Mouse (Mus musculus): ENCODE data around the gene Krt4. TPM values are rescaled to one million over a fixed set of nuclear protein-coding genes. Genes with fewer than 3 reads are reported as not detected.

Krt4 gene
- total RNA-seq, 2 experiments from 2014 or later = 0.12 TPM; not detected in 1

- intact Hi-C loops (cut with DNase I) = no loop called here
- no peak for DNase-seq
Observed at GRCm38 (mm10) chr15:101902171-101903149, 22.1 kb downstream of the Krt4 start.

GRCm38 (mm10) chr15:101895216-101895615 is 29.3 kb downstream of the Krt4 start:
- intact Hi-C loops (cut with DNase I) = no loop called here
- DNase-seq = no peak

- DNase-seq = no peak
- intact Hi-C loops (cut with DNase I) = no loop called here
Observed at GRCm38 (mm10) chr15:101892820-101893219, 31.7 kb downstream of the Krt4 start, which contains the start of gene Krt76. TSS of gene Krt76 (minus strand) at chr15:101892920.

GRCm38 (mm10) chr15:101879776-101880175 is 44.8 kb downstream of the Krt4 start:
- intact Hi-C loops (cut with DNase I) = no loop called here

GRCm38 (mm10) chr15:101878041-101878440 is 46.5 kb downstream of the Krt4 start:
- DNase-seq = no peak
- intact Hi-C loops (cut with DNase I) = no loop called here

More at GRCm38 (mm10) chr15:101879776-101880175, 44.8 kb downstream of the Krt4 start:
- DNase-seq = no peak

GRCm38 (mm10) chr15:101874383-101874782 is 50.2 kb downstream of the Krt4 start:
- DNase-seq = no peak
- intact Hi-C loops (cut with DNase I) = no loop called here

GRCm38 (mm10) chr15:101873231-101873630 is 51.3 kb downstream of the Krt4 start:
- no peak for DNase-seq
- intact Hi-C loops (cut with DNase I) = no loop called here

GRCm38 (mm10) chr15:101869431-101869830 is 55.1 kb downstream of the Krt4 start, which contains the start of gene Krt77:
TSS of gene Krt77 (minus strand) at chr15:101869705.
- no peak for DNase-seq
- intact Hi-C loops (cut with DNase I) = no loop called here

Small RNA genes lying within 50 kb of the gene (microRNA-seq; reads per million reads assigned to microRNA genes)
- 0 reads per million in 2 experiments for gene Gm44356

Other genes with a start within 250 kb of the Krt4 start
- gene Krt6b, start 244.4 kb downstream of the Krt4 start, total RNA-seq (2021) = not detected
- not detected for gene Krt6a, start 230.4 kb downstream of the Krt4 start, total RNA-seq (2021)
- gene Krt5, start 211.8 kb downstream of the Krt4 start, total RNA-seq (2021) = under 1 TPM in 1 of 2 experiments, not detected in 1; 0.15 TPM
- gene Krt71, start 181.6 kb downstream of the Krt4 start, total RNA-seq (2021) = not detected
- not detected for gene Krt72, start 138.3 kb downstream of the Krt4 start, total RNA-seq (2021)
- not detected for gene Krt73, start 122.4 kb downstream of the Krt4 start, total RNA-seq (2021)
- not detected for gene Krt2, start 106.6 kb downstream of the Krt4 start, total RNA-seq (2021)
- not detected for gene Krt1, start 73.9 kb downstream of the Krt4 start, total RNA-seq (2021)
- not detected for gene Krt77, start 55.0 kb downstream of the Krt4 start, total RNA-seq (2021)
- not detected for gene Krt76, start 31.8 kb downstream of the Krt4 start, total RNA-seq (2021)
- gene Krt79, start 15.6 kb upstream of the Krt4 start, total RNA-seq (2021) = under 1 TPM in 1 of 2 experiments, not detected in 1; 0.13 TPM
- not detected for gene Krt78, start 29.6 kb upstream of the Krt4 start, total RNA-seq (2021)
- gene Krt8, start 79.7 kb upstream of the Krt4 start, total RNA-seq (2021) = 1 to 10 TPM in 1 of 2 experiments, under 1 TPM in 1; 0.30 to 1.0 TPM
- 1 to 10 TPM in 1 of 2 experiments, not detected in 1; 1.3 TPM for gene Krt18, start 103.4 kb upstream of the Krt4 start, total RNA-seq (2021)
- 100 to 1,000 TPM; 148 to 169 TPM for gene Eif4b, start 149.0 kb upstream of the Krt4 start, total RNA-seq (2021)
- gene Tns2, start 175.7 kb upstream of the Krt4 start, total RNA-seq (2021) = 10 to 100 TPM; 34.7 to 36.0 TPM
- gene Spryd3, start 211.5 kb upstream of the Krt4 start, total RNA-seq (2021) = 1 to 10 TPM; 6.0 to 6.2 TPM
- 10 to 100 TPM; 42.6 TPM for gene Igfbp6, start 219.6 kb upstream of the Krt4 start, total RNA-seq (2021)
- under 1 TPM in 1 of 2 experiments, not detected in 1; 0.15 TPM for gene Soat2, start 225.8 kb upstream of the Krt4 start, total RNA-seq (2021)

Data from gastrocnemius, postnatal 36 days (tissue).